Mouse (Mus musculus) neural tube, embryonic 11.5 days (tissue): ENCODE data around the gene Wfdc5. TPM values are rescaled to one million over a fixed set of nuclear protein-coding genes. Genes with fewer than 3 reads are reported as not detected.

Experiments used
- ATAC-seq: fragments of 200-750 bp; cut with Nextera tagmentation; 2 replicates; pipeline ENCODE4 v1.8.0; 2017; ENCODE audit warnings: moderate number of reproducible peaks, mild to moderate bottlenecking, moderate TSS enrichment, moderate library complexity; ENCODE audit not compliant: insufficient read depth, low FRiP score, low TSS enrichment
- DNase-seq: peaks from one replicate; pipeline ENCODE4 v3.0.0-alpha.2; 2015; ENCODE audit warnings: low spot score
- H3K27ac ChIP-seq: fragments of 300-500 bp; sonication (generic); 2 replicates; pipeline ENCODE4 v1.5.1; 2014; ENCODE audit warnings: low read depth, mild to moderate bottlenecking, low read length
- H3K27me3 ChIP-seq: fragments of 300-500 bp; sonication (generic); 2 replicates; pipeline ENCODE4 v1.6.1; 2014; ENCODE audit warnings: mild to moderate bottlenecking, low read length, mixed read lengths; ENCODE audit not compliant: control insufficient read depth, insufficient read depth
- H3K36me3 ChIP-seq: fragments of 300-500 bp; sonication (generic); 2 replicates; pipeline ENCODE4 v1.6.1; 2014; ENCODE audit warnings: mild to moderate bottlenecking, low read length, moderate library complexity, mixed read lengths; ENCODE audit not compliant: control insufficient read depth, insufficient read depth
- H3K4me1 ChIP-seq: fragments of 300-500 bp; sonication (generic); 2 replicates; pipeline ENCODE4 v1.6.1; 2014; ENCODE audit warnings: low read length, mixed read lengths; ENCODE audit not compliant: control insufficient read depth, insufficient read depth
- H3K4me2 ChIP-seq: fragments of 300-500 bp; sonication (generic); 2 replicates; pipeline ENCODE4 v1.6.1; 2014; ENCODE audit warnings: low read depth, mild to moderate bottlenecking, moderate library complexity
- H3K4me3 ChIP-seq: fragments of 300-500 bp; sonication (generic); 2 replicates; pipeline ENCODE4 v1.5.1; 2014; ENCODE audit warnings: low read depth, low read length
- H3K9ac ChIP-seq: fragments of 300-500 bp; sonication (generic); 2 replicates; pipeline ENCODE4 v1.6.1; 2014; ENCODE audit warnings: mild to moderate bottlenecking, low read length
- H3K9me3 ChIP-seq: fragments of 300-500 bp; sonication (generic); 2 replicates; pipeline ENCODE4 v1.6.1; 2016; ENCODE audit warnings: low read length; ENCODE audit not compliant: control insufficient read depth
- WGBS: fragments of 180-500 bp; shearing (Covaris S2); extraction: QIAGEN DNeasy Blood & Tissue Kit; methylation state at CpG from one replicate; pipeline ENCODE4 v1.1.7; 2014; 5-methylcytosine and 5-hydroxymethylcytosine counted together
- polyA plus RNA-seq: library from polyadenylated mRNA; unstranded; fragments of >200 nt; fragmentation: Nextera tagmentation; extraction: Ambion mirVana; gene quantifications from 2 replicates; pipeline ENCODE4 v1.2.1, GENCODE M21; 2014

Wfdc5 gene
- polyA plus RNA-seq, 1 experiment from 2014 or later = not detected

DNA sequence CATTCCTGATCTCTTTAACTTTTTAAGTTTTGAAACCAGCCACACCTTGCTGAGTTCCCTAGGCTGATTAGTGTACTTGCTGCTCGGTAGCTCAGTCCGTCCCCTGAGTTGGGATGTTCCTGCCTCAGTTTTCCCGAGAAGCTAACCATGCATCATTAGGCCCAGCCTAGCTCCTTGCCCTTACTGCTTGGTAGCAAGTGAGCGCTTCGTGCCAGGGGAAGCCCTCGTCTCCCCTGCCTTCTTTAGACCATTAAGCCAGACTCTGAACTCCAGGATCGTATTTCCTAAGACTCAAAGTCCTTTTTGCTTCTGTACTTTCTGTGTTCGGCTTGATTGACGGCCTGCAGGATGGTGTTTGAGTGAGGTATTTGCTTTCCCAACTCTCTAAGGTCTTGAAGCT is 798 bp upstream of the Wfdc5 start:
- 80% methylated on average over 9 of the region's 9 CpGs for WGBS
- no peak overlapping the region for H3K9ac ChIP-seq
- DNase-seq = no peak
- H3K4me1 ChIP-seq = no peaks in the 10 kb centered on the region
- no peak overlapping the region for H3K27ac ChIP-seq
- H3K36me3 ChIP-seq = no peaks in the 10 kb centered on the region
- H3K9me3 ChIP-seq = no peaks in the 10 kb centered on the region
- no peak for ATAC-seq
- H3K4me2 ChIP-seq = no peak overlapping the region
- no peak overlapping the region for H3K4me3 ChIP-seq
- no peaks in the 10 kb centered on the region for H3K27me3 ChIP-seq

DNA sequence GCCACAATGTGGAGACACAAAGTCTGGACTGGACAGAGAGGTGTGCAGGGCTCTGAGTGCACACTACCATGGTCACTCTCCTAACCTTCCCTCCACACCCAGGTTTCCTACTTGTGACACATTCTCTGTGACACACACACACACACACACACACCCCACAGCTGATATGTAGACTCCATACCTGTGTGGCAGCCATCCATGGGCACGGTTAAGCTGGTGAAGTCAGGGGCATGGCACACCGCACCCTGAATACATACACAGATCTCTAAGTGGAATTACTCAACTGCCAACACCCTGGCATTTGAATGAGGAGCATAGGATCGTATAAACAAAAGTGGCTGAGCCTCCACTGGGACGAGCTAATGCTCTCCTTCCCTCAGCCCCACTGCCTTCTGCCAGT is 1.8 kb downstream of the Wfdc5 start:
- ATAC-seq (no peak), DNase-seq (no peak)
- Histone ChIP-seq H3K4me1 (no peaks in the 10 kb centered on the region), H3K27ac (no peak overlapping the region), H3K9ac (no peak overlapping the region), H3K4me3 (no peak overlapping the region), H3K9me3 (no peaks in the 10 kb centered on the region), H3K4me2 (no peak overlapping the region), H3K27me3 (no peaks in the 10 kb centered on the region), H3K36me3 (no peaks in the 10 kb centered on the region)
- WGBS = 87% methylated on average over 4 of the region's 4 CpGs

DNA sequence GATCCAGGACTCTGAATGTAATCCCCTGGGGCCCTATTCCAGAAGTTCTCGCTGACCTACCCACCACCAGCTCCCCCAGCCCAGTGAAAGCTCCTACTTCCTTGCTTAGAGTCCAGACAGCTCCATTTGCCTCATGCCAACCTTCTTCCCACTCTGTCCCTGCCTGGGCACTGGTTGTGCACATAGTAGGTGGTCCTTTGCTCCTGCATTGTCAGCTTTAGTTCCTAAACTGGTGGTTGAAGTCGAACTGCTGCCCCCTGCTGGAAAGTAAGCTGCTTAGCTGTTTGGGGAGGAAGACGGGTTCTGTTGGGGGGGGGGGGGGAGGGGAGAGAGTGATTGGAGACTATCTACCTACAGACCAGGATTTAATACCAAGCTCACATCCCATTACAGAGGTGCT is 2.4 kb downstream of the Wfdc5 start:
- H3K27ac ChIP-seq = no peak overlapping the region
- H3K27me3 ChIP-seq = no peaks in the 10 kb centered on the region
- no peaks in the 10 kb centered on the region for H3K4me1 ChIP-seq
- no peak overlapping the region for H3K4me2 ChIP-seq
- 38% methylated on average over 3 of the region's 3 CpGs for WGBS
- H3K9me3 ChIP-seq = no peaks in the 10 kb centered on the region
- no peak for ATAC-seq
- H3K9ac ChIP-seq = no peak overlapping the region
- H3K36me3 ChIP-seq = no peaks in the 10 kb centered on the region
- no peak overlapping the region for H3K4me3 ChIP-seq
- no peak for DNase-seq

DNA sequence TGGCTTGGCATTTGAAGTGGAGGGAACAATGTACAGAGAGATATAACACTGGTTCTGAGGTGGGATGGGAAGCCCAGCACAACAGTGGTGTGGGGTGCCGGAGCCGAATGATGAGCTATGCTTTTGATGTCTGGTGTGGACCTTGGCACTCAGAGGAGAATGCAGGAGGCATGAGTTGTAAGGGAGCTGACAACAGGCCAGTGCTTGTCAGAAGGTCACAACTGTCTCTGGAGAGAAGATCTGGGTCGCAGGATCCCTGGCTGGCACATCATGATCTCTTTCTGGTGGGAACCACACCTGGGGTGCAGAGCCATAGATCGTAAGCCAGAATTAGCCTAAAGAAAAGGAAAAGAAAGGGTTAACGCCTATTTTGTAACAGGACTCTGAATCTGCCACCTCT is 4.7 kb downstream of the Wfdc5 start:
- no peak for ATAC-seq
- H3K9ac ChIP-seq = no peak overlapping the region
- 74% methylated on average over 5 of the region's 5 CpGs for WGBS
- no peaks in the 10 kb centered on the region for H3K27me3 ChIP-seq
- no peak overlapping the region for H3K27ac ChIP-seq
- no peak for DNase-seq
- no peak overlapping the region for H3K4me3 ChIP-seq
- no peaks in the 10 kb centered on the region for H3K9me3 ChIP-seq
- H3K4me1 ChIP-seq = no peaks in the 10 kb centered on the region
- no peaks in the 10 kb centered on the region for H3K36me3 ChIP-seq
- no peak overlapping the region for H3K4me2 ChIP-seq

GRCm38 (mm10) chr2:164175850-164176249 is 6.7 kb downstream of the Wfdc5 start:
- Histone ChIP-seq H3K4me1 (peaks cover 3% of the 10 kb centered on the region), H3K4me2 (no peak overlapping the region), H3K27me3 (peaks cover 12% of the 10 kb centered on the region), H3K9ac (no peak overlapping the region), H3K27ac (no peak overlapping the region), H3K4me3 (no peak overlapping the region), H3K36me3 (no peaks in the 10 kb centered on the region), H3K9me3 (no peaks in the 10 kb centered on the region)
- no peak for DNase-seq
- 88% methylated on average over 3 of the region's 3 CpGs for WGBS
- no peak for ATAC-seq

- Histone ChIP-seq H3K4me2 (no peak overlapping the region), H3K4me1 (peaks cover 7% of the 10 kb centered on the region), H3K27ac (no peak overlapping the region), H3K4me3 (no peak overlapping the region), H3K9me3 (no peaks in the 10 kb centered on the region), H3K27me3 (peaks cover 22% of the 10 kb centered on the region), H3K36me3 (no peaks in the 10 kb centered on the region), H3K9ac (no peak overlapping the region)
- WGBS = 77% methylated on average over 8 of the region's 8 CpGs
- ATAC-seq = no peak
- no peak for DNase-seq
These were observed 7.7 kb downstream of the Wfdc5 start for GRCm38 (mm10) chr2:164174649-164175395.

DNA sequence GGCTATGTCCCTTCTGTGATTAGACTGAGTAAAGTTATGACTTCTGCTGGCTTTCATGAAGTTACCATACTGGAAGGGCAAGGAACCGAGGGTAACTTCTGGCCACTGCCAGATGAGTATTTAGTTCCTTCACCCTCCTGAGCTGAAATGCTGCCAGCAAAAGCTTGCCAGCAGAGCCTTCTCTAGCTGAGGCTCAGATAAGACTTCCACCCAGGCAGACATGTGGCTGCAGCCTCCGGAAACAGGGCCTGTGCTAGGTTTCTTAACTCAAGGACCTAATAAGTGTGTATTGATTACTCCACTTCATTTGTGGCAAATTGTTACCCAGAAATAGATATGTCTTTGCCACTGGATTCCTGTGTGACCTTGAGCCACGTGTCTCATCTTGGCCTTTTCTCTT is 9.1 kb downstream of the Wfdc5 start:
- no peak overlapping the region for H3K9ac ChIP-seq
- peaks cover 7% of the 10 kb centered on the region for H3K4me1 ChIP-seq
- H3K4me2 ChIP-seq = no peak overlapping the region
- H3K27me3 ChIP-seq = peaks cover 36% of the 10 kb centered on the region
- H3K27ac ChIP-seq = no peak overlapping the region
- no peak overlapping the region for H3K4me3 ChIP-seq
- ATAC-seq = no peak
- H3K9me3 ChIP-seq = no peaks in the 10 kb centered on the region
- WGBS = 78% methylated on average over 3 of the region's 3 CpGs
- no peak for DNase-seq
- no peaks in the 10 kb centered on the region for H3K36me3 ChIP-seq

GRCm38 (mm10) chr2:164170902-164171301 is 11.6 kb downstream of the Wfdc5 start, which contains the start of gene Kcns1:
TSS of gene Kcns1 (minus strand) at chr2:164171113.
- no peak for ATAC-seq
- H3K9me3 ChIP-seq = no peaks in the 10 kb centered on the region
- under 1% methylated on average over 23 of the region's 29 CpGs for WGBS
- peaks cover 61% of the 10 kb centered on the region for H3K27me3 ChIP-seq
- peak within 1 kb of the TSS; percentile 26; the same call in 1 of the 2 replicates for H3K4me3 ChIP-seq
- peak within 1 kb of the TSS; percentile 51 for H3K4me2 ChIP-seq
- peaks cover 7% of the 10 kb centered on the region for H3K4me1 ChIP-seq
- no peak within 1 kb of the TSS for H3K9ac ChIP-seq
- H3K36me3 ChIP-seq = no peaks in the 10 kb centered on the region
- H3K27ac ChIP-seq = no peak within 1 kb of the TSS
- DNase-seq = peak; percentile 39

- WGBS = 7% methylated on average over 11 of the region's 11 CpGs
These were observed 12.2 kb downstream of the Wfdc5 start for GRCm38 (mm10) chr2:164170326-164170725.

More at GRCm38 (mm10) chr2:164170326-164170725, 12.2 kb downstream of the Wfdc5 start:
- ATAC-seq (no peak), DNase-seq (no peak)
- Histone ChIP-seq H3K9me3 (no peaks in the 10 kb centered on the region), H3K9ac (no peak overlapping the region), H3K4me3 (no peak overlapping the region), H3K27ac (no peak overlapping the region), H3K36me3 (no peaks in the 10 kb centered on the region), H3K4me2 (peak overlapping the region; percentile 4; the same call in 1 of the 2 replicates), H3K27me3 (peaks cover 62% of the 10 kb centered on the region), H3K4me1 (peaks cover 7% of the 10 kb centered on the region)
